Mouse (Mus musculus): ENCODE results near the gene Clasp2. TPM values are rescaled to one million over a fixed set of nuclear protein-coding genes. Genes with fewer than 3 reads are reported as not detected.

Gene Clasp2
- polyA plus RNA-seq, 1 experiment, result 50.5 TPM

DNA sequence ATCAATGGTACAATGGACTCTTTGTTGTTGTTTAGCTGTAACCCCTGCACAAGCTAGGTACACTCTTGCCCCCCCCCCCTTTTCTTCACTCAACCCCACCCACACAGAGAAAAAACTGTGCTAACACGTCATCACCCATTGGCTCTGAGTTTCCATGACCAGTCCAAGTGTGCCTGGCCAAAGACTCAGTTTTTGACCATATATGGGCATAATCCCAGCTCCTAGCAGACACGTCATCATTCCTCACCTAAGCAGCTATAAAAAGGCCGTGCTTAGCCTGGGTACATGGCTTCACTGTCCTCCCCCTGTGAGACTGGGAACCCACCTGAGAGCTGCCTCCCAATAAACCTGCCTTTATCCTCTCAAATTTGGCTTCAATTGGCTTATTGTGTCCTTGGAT lies 15.1 kb upstream of the Clasp2 start:
- Histone ChIP-seq H3K27ac (ENCODE audit: insufficient read depth, low read depth, low read length) (peak overlapping the region; percentile 61), H3K4me1 (ENCODE audit: control insufficient read depth, insufficient read depth, low read length) (peaks cover 34% of the 10 kb centered on the region), H3K4me3 (ENCODE audit: insufficient read depth, low read length) (no peak overlapping the region)
- TF ChIP-seq POLR2A (IDR thresholded peaks at IDR 0.05; ENCODE audit: borderline replicate concordance, low read depth, low read length) (no peak), CTCF (IDR thresholded peaks at IDR 0.05; ENCODE audit: low read depth, low read length) (no peak)

DNA sequence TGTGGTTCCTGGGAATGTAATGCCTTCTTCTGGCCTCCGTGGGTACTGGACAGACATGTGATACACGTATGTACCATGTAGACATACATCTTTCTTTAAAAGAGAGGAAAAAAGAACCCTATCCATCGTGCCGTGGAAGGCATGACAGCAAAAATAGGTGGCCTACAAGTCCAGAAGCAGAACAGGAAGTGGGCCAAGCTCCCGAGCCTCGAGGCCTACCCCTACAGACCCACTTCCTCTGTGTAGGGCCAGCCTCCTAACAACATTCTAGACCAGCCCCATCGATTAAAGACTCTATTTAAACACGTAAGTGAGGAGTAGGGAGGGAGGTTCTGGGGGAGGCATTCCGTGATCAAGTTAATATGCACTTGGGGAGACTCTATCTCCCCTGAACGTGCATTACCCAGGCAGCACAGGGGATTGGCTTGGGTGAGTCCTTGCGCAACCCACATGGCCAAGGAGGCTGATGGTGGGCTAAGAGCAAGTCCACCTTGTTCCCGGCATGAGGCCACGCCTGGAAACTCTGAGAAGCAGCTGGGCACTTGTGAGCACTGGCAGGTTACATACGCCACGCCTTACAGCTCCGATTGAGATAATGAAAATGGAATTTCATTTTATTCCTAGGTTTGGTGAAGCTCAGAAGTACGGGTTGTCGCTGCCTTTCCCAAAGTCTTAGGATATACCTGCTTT lies 14.1 kb upstream of the Clasp2 start:
- peak overlapping the region; percentile 23; the same call in 1 of the 2 replicates for H3K27ac ChIP-seq (ENCODE audit: insufficient read depth, low read depth, low read length)
- TF ChIP-seq POLR2A (IDR thresholded peaks at IDR 0.05; ENCODE audit: borderline replicate concordance, low read depth, low read length), result no peak
- no peak for TF ChIP-seq CTCF (IDR thresholded peaks at IDR 0.05; ENCODE audit: low read depth, low read length)
- no peak overlapping the region for H3K4me3 ChIP-seq (ENCODE audit: insufficient read depth, low read length)
- H3K4me1 ChIP-seq (ENCODE audit: control insufficient read depth, insufficient read depth, low read length), result peaks cover 41% of the 10 kb centered on the region

DNA sequence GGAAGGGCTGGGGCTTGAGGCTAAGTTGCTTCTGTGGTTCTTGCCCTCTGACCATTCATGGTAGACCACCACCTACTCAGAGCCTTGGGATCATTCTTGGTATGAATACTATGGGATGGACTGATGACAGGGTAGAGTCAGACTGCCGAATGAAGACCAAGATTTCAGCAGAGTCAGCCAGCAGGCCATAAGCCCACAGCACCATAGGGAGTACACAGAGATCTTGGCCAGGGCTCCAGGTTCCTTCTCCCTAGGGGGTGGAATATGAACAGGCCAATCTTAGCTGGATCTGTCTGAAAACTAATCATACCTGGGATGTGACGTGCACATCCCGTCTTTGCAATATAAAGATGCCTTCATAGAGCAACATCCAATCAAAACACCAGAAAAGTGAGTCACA lies 9.7 kb upstream of the Clasp2 start:
- no peak overlapping the region for H3K27ac ChIP-seq (ENCODE audit: insufficient read depth, low read depth, low read length)
- no peak overlapping the region for H3K4me3 ChIP-seq (ENCODE audit: insufficient read depth, low read length)
- TF ChIP-seq CTCF (IDR thresholded peaks at IDR 0.05; ENCODE audit: low read depth, low read length) (no peak), POLR2A (IDR thresholded peaks at IDR 0.05; ENCODE audit: borderline replicate concordance, low read depth, low read length) (no peak)
- peaks cover 32% of the 10 kb centered on the region for H3K4me1 ChIP-seq (ENCODE audit: control insufficient read depth, insufficient read depth, low read length)

DNA sequence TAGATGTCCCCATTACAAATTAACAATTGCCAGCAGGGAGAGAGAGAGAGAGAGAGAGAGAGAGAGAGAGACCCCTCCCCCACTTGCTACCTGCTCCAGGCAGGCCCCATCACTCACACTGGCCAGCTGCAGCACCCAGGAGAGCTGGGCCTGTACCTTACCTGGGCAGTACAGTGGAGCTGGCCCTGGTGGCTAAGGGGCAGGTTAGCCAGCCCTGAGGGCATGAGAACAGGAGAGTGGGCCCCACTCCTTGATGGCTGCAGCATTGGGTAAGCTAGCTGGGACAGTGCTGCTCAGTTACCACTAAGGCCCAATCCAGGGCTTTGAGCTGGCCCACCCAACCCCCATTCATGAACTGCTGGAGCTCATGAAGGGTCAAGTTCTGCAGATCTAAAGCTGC lies 5.4 kb upstream of the Clasp2 start:
- no peak for TF ChIP-seq POLR2A (IDR thresholded peaks at IDR 0.05; ENCODE audit: borderline replicate concordance, low read depth, low read length)
- TF ChIP-seq CTCF (IDR thresholded peaks at IDR 0.05; ENCODE audit: low read depth, low read length), result no peak
- no peak overlapping the region for H3K4me3 ChIP-seq (ENCODE audit: insufficient read depth, low read length)
- H3K4me1 ChIP-seq (ENCODE audit: control insufficient read depth, insufficient read depth, low read length), result peaks cover 16% of the 10 kb centered on the region
- no peak overlapping the region for H3K27ac ChIP-seq (ENCODE audit: insufficient read depth, low read depth, low read length)

DNA sequence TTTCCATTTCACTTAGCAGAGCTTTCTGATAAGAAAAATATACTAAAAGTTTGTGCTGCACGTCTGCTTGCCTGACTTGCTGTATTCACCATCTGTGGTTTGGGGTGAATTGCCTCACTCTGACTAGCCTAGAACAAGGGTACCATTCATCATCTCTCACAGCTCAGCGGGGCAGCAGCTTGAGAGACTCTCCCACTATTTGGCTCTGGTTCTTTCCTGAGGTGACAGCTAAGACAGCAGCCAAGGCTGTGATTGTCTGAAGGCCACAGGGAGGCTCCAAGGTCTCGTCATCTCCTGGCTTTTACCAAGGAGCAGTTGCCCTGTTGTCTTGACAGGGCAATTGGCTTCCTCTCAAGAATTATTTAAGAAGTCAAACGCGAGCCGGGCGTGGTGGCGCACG lies 3.3 kb upstream of the Clasp2 start:
- no peak for TF ChIP-seq CTCF (IDR thresholded peaks at IDR 0.05; ENCODE audit: low read depth, low read length)
- no peak for TF ChIP-seq POLR2A (IDR thresholded peaks at IDR 0.05; ENCODE audit: borderline replicate concordance, low read depth, low read length)
- Histone ChIP-seq H3K4me1 (ENCODE audit: control insufficient read depth, insufficient read depth, low read length) (peaks cover 7% of the 10 kb centered on the region), H3K4me3 (ENCODE audit: insufficient read depth, low read length) (no peak overlapping the region), H3K27ac (ENCODE audit: insufficient read depth, low read depth, low read length) (no peak overlapping the region)

DNA sequence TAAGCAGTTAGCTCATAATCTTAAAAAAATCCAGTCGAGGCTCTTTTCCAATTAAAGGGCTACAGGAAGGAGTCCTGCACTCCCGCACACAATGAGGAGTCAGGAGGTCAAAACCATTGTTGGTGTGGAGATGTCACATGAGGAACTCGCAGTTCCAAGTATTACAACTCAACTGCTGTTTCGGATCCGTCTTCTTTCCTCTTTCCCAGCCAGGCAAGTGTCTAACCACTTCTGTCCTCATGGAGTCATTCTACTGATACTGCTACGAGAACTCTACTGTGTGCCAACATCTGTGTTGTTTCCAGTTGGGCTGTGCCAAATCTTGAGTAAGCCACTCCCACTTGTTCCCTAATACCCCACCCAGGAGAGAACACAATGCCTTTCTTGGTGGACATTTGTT lies 2.3 kb upstream of the Clasp2 start:
- peaks cover 9% of the 10 kb centered on the region for H3K4me1 ChIP-seq (ENCODE audit: control insufficient read depth, insufficient read depth, low read length)
- no peak overlapping the region for H3K27ac ChIP-seq (ENCODE audit: insufficient read depth, low read depth, low read length)
- no peak overlapping the region for H3K4me3 ChIP-seq (ENCODE audit: insufficient read depth, low read length)
- TF ChIP-seq POLR2A (IDR thresholded peaks at IDR 0.05; ENCODE audit: borderline replicate concordance, low read depth, low read length) (no peak), CTCF (IDR thresholded peaks at IDR 0.05; ENCODE audit: low read depth, low read length) (no peak)

DNA sequence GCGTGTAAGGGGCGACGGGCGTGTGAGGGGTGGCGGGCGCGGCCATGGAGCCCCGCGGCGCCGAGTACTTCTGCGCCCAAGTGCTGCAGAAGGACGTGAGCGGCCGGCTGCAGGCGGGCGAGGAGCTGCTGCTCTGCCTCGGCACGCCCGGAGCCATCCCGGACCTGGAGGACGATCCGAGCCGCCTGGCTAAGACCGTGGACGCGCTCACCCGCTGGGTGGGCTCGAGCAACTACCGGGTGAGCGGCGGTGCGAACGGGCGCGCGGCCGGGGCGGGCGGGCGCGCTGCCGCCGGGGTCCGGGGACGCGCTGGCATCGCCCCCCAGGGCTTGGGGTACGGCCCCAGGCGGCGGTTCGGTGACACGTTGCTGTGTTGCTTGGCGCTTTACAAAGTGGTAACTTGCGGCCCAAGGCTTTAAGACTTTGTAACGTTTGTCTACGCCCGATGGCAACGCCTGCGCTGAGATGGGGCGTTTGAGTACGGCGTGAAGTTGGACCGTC lies 414 bp downstream of the Clasp2 start:
- no peak for TF ChIP-seq CTCF (IDR thresholded peaks at IDR 0.05; ENCODE audit: low read depth, low read length)
- TF ChIP-seq POLR2A (IDR thresholded peaks at IDR 0.05; ENCODE audit: borderline replicate concordance, low read depth, low read length), result no peak
- Histone ChIP-seq H3K4me1 (ENCODE audit: control insufficient read depth, insufficient read depth, low read length) (peaks cover 20% of the 10 kb centered on the region), H3K4me3 (ENCODE audit: insufficient read depth, low read length) (peak overlapping the region; percentile 98), H3K27ac (ENCODE audit: insufficient read depth, low read depth, low read length) (peak overlapping the region; percentile 40; the same call in 1 of the 2 replicates)

DNA sequence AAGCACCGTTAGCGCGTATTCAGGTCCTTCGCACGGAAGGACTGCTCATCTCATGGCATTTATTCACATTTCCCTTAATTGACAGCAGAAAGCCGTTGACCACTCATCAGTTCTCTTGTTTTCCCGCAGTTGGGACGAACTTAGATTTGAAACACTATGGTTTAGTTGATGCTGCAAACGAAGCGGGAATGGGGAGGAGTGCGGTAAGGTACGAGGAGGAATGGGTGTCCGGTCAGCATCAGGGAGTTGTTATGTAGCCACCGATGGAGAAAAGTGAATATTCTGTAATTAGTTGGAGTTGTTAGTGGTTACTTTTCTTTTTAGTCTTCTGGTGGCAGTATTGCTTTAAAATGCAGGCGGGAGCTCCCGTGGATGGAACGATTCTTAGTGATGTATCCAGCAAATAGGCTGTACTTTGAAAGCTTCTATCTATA lies 1.1 kb downstream of the Clasp2 start:
- TF ChIP-seq POLR2A (IDR thresholded peaks at IDR 0.05; ENCODE audit: borderline replicate concordance, low read depth, low read length), result no peak
- Histone ChIP-seq H3K4me3 (ENCODE audit: insufficient read depth, low read length) (peak overlapping the region; percentile 98), H3K4me1 (ENCODE audit: control insufficient read depth, insufficient read depth, low read length) (peaks cover 20% of the 10 kb centered on the region), H3K27ac (ENCODE audit: insufficient read depth, low read depth, low read length) (0 out of 2 replicates have a peak overlapping the region, but pooled peaks have one; percentile 1)

DNA sequence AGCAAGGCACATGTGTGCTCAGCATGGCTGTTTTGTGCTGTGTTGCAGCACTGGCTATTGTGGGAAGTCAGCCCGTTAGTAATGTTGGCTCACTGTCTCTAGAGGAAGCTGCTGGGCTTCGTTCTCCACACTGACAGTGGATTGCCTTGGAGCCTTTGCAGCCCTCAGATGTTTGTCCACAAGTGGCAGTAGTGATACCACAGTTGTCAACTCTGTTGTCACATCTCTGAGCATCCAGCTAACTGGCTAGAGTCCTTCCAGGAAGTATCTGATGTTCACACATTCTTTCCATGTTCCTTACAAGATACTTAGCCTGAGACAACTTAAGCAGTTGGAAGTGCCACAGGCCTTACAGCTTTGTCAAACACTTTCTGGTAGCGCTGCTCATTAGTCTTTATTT lies 2.0 kb downstream of the Clasp2 start:
- no peak overlapping the region for H3K4me3 ChIP-seq (ENCODE audit: insufficient read depth, low read length)
- no peak overlapping the region for H3K27ac ChIP-seq (ENCODE audit: insufficient read depth, low read depth, low read length)
- H3K4me1 ChIP-seq (ENCODE audit: control insufficient read depth, insufficient read depth, low read length), result peaks cover 20% of the 10 kb centered on the region
- TF ChIP-seq POLR2A (IDR thresholded peaks at IDR 0.05; ENCODE audit: borderline replicate concordance, low read depth, low read length) (no peak), CTCF (IDR thresholded peaks at IDR 0.05; ENCODE audit: low read depth, low read length) (no peak)

DNA sequence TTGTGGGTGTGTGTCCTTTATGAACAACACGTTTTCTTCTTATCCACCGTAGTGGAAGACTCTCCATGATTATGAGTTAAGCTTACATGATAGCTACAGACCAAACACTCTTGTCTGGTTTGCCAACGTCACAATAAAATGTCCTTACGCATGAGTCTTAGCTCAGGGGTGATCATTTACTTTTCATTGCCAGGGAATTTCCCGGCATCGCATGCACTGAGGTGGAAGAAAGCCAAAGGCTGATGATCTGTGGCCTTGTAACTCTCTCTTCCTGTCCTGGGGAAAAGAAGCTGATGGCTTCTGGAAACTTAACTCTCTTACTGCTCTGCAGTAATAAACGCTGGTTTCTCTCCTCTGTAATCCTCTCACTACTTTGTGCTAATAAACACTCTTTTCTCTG lies 8.1 kb downstream of the Clasp2 start:
- Histone ChIP-seq H3K4me1 (ENCODE audit: control insufficient read depth, insufficient read depth, low read length) (peaks cover 17% of the 10 kb centered on the region), H3K4me3 (ENCODE audit: insufficient read depth, low read length) (no peak overlapping the region), H3K27ac (ENCODE audit: insufficient read depth, low read depth, low read length) (no peak overlapping the region)
- TF ChIP-seq POLR2A (IDR thresholded peaks at IDR 0.05; ENCODE audit: borderline replicate concordance, low read depth, low read length) (no peak), CTCF (IDR thresholded peaks at IDR 0.05; ENCODE audit: low read depth, low read length) (no peak)

Data from bone marrow macrophage, adult 2 months (primary cell).